Mouse (Mus musculus): ENCODE results near the gene Epo. TPM values are rescaled to one million over a fixed set of nuclear protein-coding genes. Genes with fewer than 3 reads are reported as not detected.

The Epo gene
- polyA plus RNA-seq (2012; rRNA removed), result not detected in 2 replicates

GRCm38 (mm10) chr5:137533117-137533827 lies at the start of gene Epo, which contains the start of gene Gnb2:
Gene Epo (minus strand): TSS chr5:137533242.
Gene Gnb2 (minus strand): TSS chr5:137533510.
- Histone ChIP-seq H3K27me3 (ENCODE audit: control insufficient read depth, insufficient read depth, low read length) (no peaks in the 10 kb centered on the region), H3K27ac (ENCODE audit: insufficient read depth, low read depth, low read length) (peak within 1 kb of the TSS; percentile 93), H3K36me3 (ENCODE audit: control insufficient read depth, insufficient read depth, low read length) (peaks cover 20% of the 10 kb centered on the region), H3K4me3 (ENCODE audit: low read depth, low read length) (peak within 1 kb of the TSS; percentile 88), H3K4me1 (ENCODE audit: control insufficient read depth, insufficient read depth, insufficient read length, low read length) (peaks cover 6% of the 10 kb centered on the region)
- under 1% methylated on average over 40 of the region's 40 CpGs for WGBS
- TF ChIP-seq POLR2A (IDR thresholded peaks at IDR 0.05; ENCODE audit: low read depth, low read length), result peak; percentile 91
- TF ChIP-seq CTCF (IDR thresholded peaks at IDR 0.05; ENCODE audit: extremely low read depth, insufficient read length, insufficient replicate concordance, low read depth, low read length), result no peak

- Histone ChIP-seq H3K4me1 (ENCODE audit: control insufficient read depth, insufficient read depth, insufficient read length, low read length) (no peaks in the 10 kb centered on the region), H3K27ac (ENCODE audit: insufficient read depth, low read depth, low read length) (no peak overlapping the region), H3K36me3 (ENCODE audit: control insufficient read depth, insufficient read depth, low read length) (no peaks in the 10 kb centered on the region), H3K4me3 (ENCODE audit: low read depth, low read length) (no peak overlapping the region), H3K27me3 (ENCODE audit: control insufficient read depth, insufficient read depth, low read length) (peaks cover 11% of the 10 kb centered on the region; the same call in 1 of the 2 replicates)
- 45% methylated on average over 8 of the region's 8 CpGs for WGBS
- TF ChIP-seq CTCF (IDR thresholded peaks at IDR 0.05; ENCODE audit: extremely low read depth, insufficient read length, insufficient replicate concordance, low read depth, low read length), result no peak
- TF ChIP-seq POLR2A (IDR thresholded peaks at IDR 0.05; ENCODE audit: low read depth, low read length), result no peak
Measured at GRCm38 (mm10) chr5:137582702-137583101, 49.7 kb upstream of the Epo start.

GRCm38 (mm10) chr5:137580246-137580645 lies 47.2 kb upstream of the Epo start:
- WGBS, result 70% methylated on average over 6 of the region's 6 CpGs
- Histone ChIP-seq H3K27ac (ENCODE audit: insufficient read depth, low read depth, low read length) (no peak overlapping the region), H3K4me3 (ENCODE audit: low read depth, low read length) (no peak overlapping the region), H3K4me1 (ENCODE audit: control insufficient read depth, insufficient read depth, insufficient read length, low read length) (no peaks in the 10 kb centered on the region), H3K36me3 (ENCODE audit: control insufficient read depth, insufficient read depth, low read length) (no peaks in the 10 kb centered on the region), H3K27me3 (ENCODE audit: control insufficient read depth, insufficient read depth, low read length) (peaks cover 11% of the 10 kb centered on the region; the same call in 1 of the 2 replicates)
- TF ChIP-seq POLR2A (IDR thresholded peaks at IDR 0.05; ENCODE audit: low read depth, low read length) (no peak), CTCF (IDR thresholded peaks at IDR 0.05; ENCODE audit: extremely low read depth, insufficient read length, insufficient replicate concordance, low read depth, low read length) (no peak)

- Histone ChIP-seq H3K36me3 (ENCODE audit: control insufficient read depth, insufficient read depth, low read length) (no peaks in the 10 kb centered on the region), H3K27ac (ENCODE audit: insufficient read depth, low read depth, low read length) (no peak overlapping the region), H3K4me3 (ENCODE audit: low read depth, low read length) (no peak overlapping the region), H3K4me1 (ENCODE audit: control insufficient read depth, insufficient read depth, insufficient read length, low read length) (peaks cover 3% of the 10 kb centered on the region), H3K27me3 (ENCODE audit: control insufficient read depth, insufficient read depth, low read length) (no peaks in the 10 kb centered on the region)
- TF ChIP-seq POLR2A (IDR thresholded peaks at IDR 0.05; ENCODE audit: low read depth, low read length), result no peak
- TF ChIP-seq CTCF (IDR thresholded peaks at IDR 0.05; ENCODE audit: extremely low read depth, insufficient read length, insufficient replicate concordance, low read depth, low read length), result no peak
- 13% methylated on average over 27 of the region's 27 CpGs for WGBS
Measured at GRCm38 (mm10) chr5:137574470-137574901, 41.4 kb upstream of the Epo start.

- 66% methylated on average over 17 of the region's 17 CpGs for WGBS
- TF ChIP-seq POLR2A (IDR thresholded peaks at IDR 0.05; ENCODE audit: low read depth, low read length) (no peak), CTCF (IDR thresholded peaks at IDR 0.05; ENCODE audit: extremely low read depth, insufficient read length, insufficient replicate concordance, low read depth, low read length) (no peak)
Measured at GRCm38 (mm10) chr5:137570691-137571586, 37.9 kb upstream of the Epo start.

GRCm38 (mm10) chr5:137570181-137570580 lies 37.1 kb upstream of the Epo start:
- Histone ChIP-seq H3K4me3 (ENCODE audit: low read depth, low read length) (no peak overlapping the region), H3K4me1 (ENCODE audit: control insufficient read depth, insufficient read depth, insufficient read length, low read length) (peaks cover 3% of the 10 kb centered on the region), H3K27ac (ENCODE audit: insufficient read depth, low read depth, low read length) (no peak overlapping the region), H3K36me3 (ENCODE audit: control insufficient read depth, insufficient read depth, low read length) (no peaks in the 10 kb centered on the region), H3K27me3 (ENCODE audit: control insufficient read depth, insufficient read depth, low read length) (no peaks in the 10 kb centered on the region)
- TF ChIP-seq CTCF (IDR thresholded peaks at IDR 0.05; ENCODE audit: extremely low read depth, insufficient read length, insufficient replicate concordance, low read depth, low read length) (no peak), POLR2A (IDR thresholded peaks at IDR 0.05; ENCODE audit: low read depth, low read length) (no peak)
- 42% methylated on average over 7 of the region's 7 CpGs for WGBS

More at GRCm38 (mm10) chr5:137570691-137571586, 37.9 kb upstream of the Epo start:
- H3K4me1 ChIP-seq (ENCODE audit: control insufficient read depth, insufficient read depth, insufficient read length, low read length), result peaks cover 3% of the 10 kb centered on the region
- no peak overlapping the region for H3K4me3 ChIP-seq (ENCODE audit: low read depth, low read length)
- H3K27me3 ChIP-seq (ENCODE audit: control insufficient read depth, insufficient read depth, low read length), result no peaks in the 10 kb centered on the region
- H3K27ac ChIP-seq (ENCODE audit: insufficient read depth, low read depth, low read length), result no peak overlapping the region
- H3K36me3 ChIP-seq (ENCODE audit: control insufficient read depth, insufficient read depth, low read length), result no peaks in the 10 kb centered on the region

All from small intestine, adult 2 months (tissue).